Mouse (Mus musculus) urinary bladder, postnatal 4 days (tissue): ENCODE results near the gene Eif4e.
"Not testable (repeated sequence)": the region's sequence is repeated elsewhere in the genome, so short reads cannot be mapped to it uniquely, and the experiment has no call there.

Experiments
- DNase-seq, 2 experiments: peaks; one replicate each; pipeline ENCODE4 v3.0.0; 2021 to 2022; ENCODE audit warnings: low spot score in 2 of 2

Eif4e gene

GRCm38 (mm10) chr3:138517881-138518280, 8.1 kb upstream of the Eif4e start:
- no peak for DNase-seq

GRCm38 (mm10) chr3:138519218-138519617, 6.8 kb upstream of the Eif4e start:
- DNase-seq = no peak

- no peak for DNase-seq
These were observed 2.0 kb upstream of the Eif4e start for GRCm38 (mm10) chr3:138523956-138524355.

GRCm38 (mm10) chr3:138525494-138525893, 485 bp upstream of the Eif4e start:
- DNase-seq = no peak

GRCm38 (mm10) chr3:138526916-138527666, 1.1 kb downstream of the Eif4e start:
- DNase-seq = peak; percentile 96 to 98

- DNase-seq = peak; percentile 65 to 71
These were observed 1.8 kb downstream of the Eif4e start for GRCm38 (mm10) chr3:138527667-138528231.

- no peak for DNase-seq
These were observed 2.3 kb downstream of the Eif4e start for GRCm38 (mm10) chr3:138528265-138528664.

GRCm38 (mm10) chr3:138530578-138531478, 4.8 kb downstream of the Eif4e start:
- no peak for DNase-seq

GRCm38 (mm10) chr3:138531479-138532181, 5.7 kb downstream of the Eif4e start:
- no peak for DNase-seq

GRCm38 (mm10) chr3:138532764-138533163, 6.8 kb downstream of the Eif4e start:
- no peak for DNase-seq

GRCm38 (mm10) chr3:138536031-138536430, 10.1 kb downstream of the Eif4e start:
- DNase-seq = no peak

- DNase-seq = no peak
These were observed 16.6 kb downstream of the Eif4e start for GRCm38 (mm10) chr3:138542621-138543020.

GRCm38 (mm10) chr3:138544117-138544516, 18.1 kb downstream of the Eif4e start:
- DNase-seq = no peak

GRCm38 (mm10) chr3:138546678-138547077, 20.7 kb downstream of the Eif4e start:
- no peak for DNase-seq

- DNase-seq = no peak
These were observed 23.1 kb downstream of the Eif4e start for GRCm38 (mm10) chr3:138549045-138549444.

GRCm38 (mm10) chr3:138550336-138551123, 24.6 kb downstream of the Eif4e start:
- DNase-seq = no peak

GRCm38 (mm10) chr3:138555279-138555678, 29.3 kb downstream of the Eif4e start:
- not testable (repeated sequence) for DNase-seq

GRCm38 (mm10) chr3:138558529-138558928, 32.5 kb downstream of the Eif4e start:
- no peak for DNase-seq

- no peak for DNase-seq
These were observed 34.3 kb downstream of the Eif4e start for GRCm38 (mm10) chr3:138560242-138560641.

- no peak for DNase-seq
These were observed 34.9 kb downstream of the Eif4e start for GRCm38 (mm10) chr3:138560886-138561285.

- no peak for DNase-seq
These were observed 52.9 kb downstream of the Eif4e start for GRCm38 (mm10) chr3:138578867-138579266.
